Mouse (Mus musculus) CH12.LX (cell line): ENCODE measurements around the gene Inpp5a. TPM values are rescaled to one million over a fixed set of nuclear protein-coding genes. Genes with fewer than 3 reads are reported as not detected.

Experiments
- DNase-seq: peaks from one replicate; pipeline ENCODE4 v3.0.0-alpha.2; 2013; ENCODE audit errors: extremely low read depth
- H3K27ac ChIP-seq: 2 replicates; pipeline ENCODE4 v1.5.1; 2012; ENCODE audit warnings: low read depth, mild to moderate bottlenecking, control low read depth, moderate library complexity; ENCODE audit not compliant: insufficient read depth
- H3K27me3 ChIP-seq: replicated peaks from 2 replicates; pipeline ENCODE3; 2012; ENCODE audit warnings: inconsistent platforms
- H3K36me3 ChIP-seq, 2 experiments: replicated peaks in 1 of 2; 2 replicates each; pipeline versions ENCODE3 to v1.6.1; 2012; ENCODE audit warnings: inconsistent platforms in 1 of 2, low read length in 1 of 2, mild to moderate bottlenecking in 1 of 2, mixed read lengths in 1 of 2, moderate library complexity in 1 of 2; ENCODE audit not compliant: control insufficient read depth in 1 of 2, insufficient read depth in 1 of 2
- H3K4me1 ChIP-seq, 2 experiments: 2 replicates each; pipeline ENCODE4 v1.6.1; 2012; ENCODE audit warnings: inconsistent platforms in 1 of 2, moderate library complexity in 1 of 2; ENCODE audit not compliant: insufficient read depth in 2 of 2, control insufficient read depth in 1 of 2
- H3K4me2 ChIP-seq: 2 replicates; pipeline ENCODE4 v1.6.1; 2012; ENCODE audit warnings: low read depth, mild to moderate bottlenecking, control low read depth; ENCODE audit not compliant: poor library complexity, insufficient read depth, severe bottlenecking
- H3K4me3 ChIP-seq, 3 experiments: fragments of 150-350 bp in 1 of 3; sonication (generic) in 1 of 3; replicated peaks in 1 of 3; 2 replicates each; pipeline versions ENCODE3 to v1.5.1; 2011 to 2012; ENCODE audit warnings: low read depth in 2 of 3, low read length in 2 of 3, mild to moderate bottlenecking in 2 of 3, moderate library complexity in 2 of 3, control low read depth in 1 of 3, improper control_type of control experiment in 1 of 3, inconsistent platforms in 1 of 3, mixed read lengths in 1 of 3; ENCODE audit not compliant: poor library complexity in 1 of 3
- H3K79me2 ChIP-seq: replicated peaks from 2 replicates; pipeline ENCODE4 v1.6.1; 2012; ENCODE audit warnings: mild to moderate bottlenecking, moderate library complexity; ENCODE audit not compliant: control insufficient read depth, poor library complexity, insufficient read depth, severe bottlenecking; ENCODE audit errors: extremely low read depth
- H3K9ac ChIP-seq: 2 replicates; pipeline ENCODE4 v1.6.1; 2012; ENCODE audit warnings: low read depth, mild to moderate bottlenecking, control low read depth, moderate library complexity; ENCODE audit not compliant: insufficient read depth
- H3K9me3 ChIP-seq: replicated peaks from 2 replicates; pipeline ENCODE3; 2012; ENCODE audit warnings: low read length, inconsistent platforms, mixed read lengths
- BHLHE40 ChIP-seq: IDR thresholded peaks from 2 replicates; pipeline ENCODE4 v1.6.1; 2011; ENCODE audit warnings: mild to moderate bottlenecking, low read depth, low read length, improper control_type of control experiment
- CTCF ChIP-seq, 2 experiments: IDR thresholded peaks in 1 of 2; conservative IDR thresholded peaks in 1 of 2; 2 replicates each; pipeline ENCODE4 v1.5.1; 2011 to 2012; ENCODE audit warnings: low read depth in 2 of 2, low read length in 2 of 2, improper control_type of control experiment in 1 of 2, inconsistent platforms in 1 of 2, mild to moderate bottlenecking in 1 of 2, moderate library complexity in 1 of 2
- E2F4 ChIP-seq: IDR thresholded peaks from 2 replicates; pipeline ENCODE4 v1.6.1; 2011; ENCODE audit warnings: low read depth, low read length, improper control_type of control experiment; ENCODE audit not compliant: insufficient replicate concordance
- ELF1 ChIP-seq: IDR thresholded peaks from 2 replicates; pipeline ENCODE4 v1.6.1; 2014; ENCODE audit warnings: low read depth, mild to moderate bottlenecking, inconsistent platforms, low read length, improper control_type of control experiment
- GABPA ChIP-seq: IDR thresholded peaks from 2 replicates; pipeline ENCODE4 v1.6.1; 2012; ENCODE audit warnings: low read depth, low read length, improper control_type of control experiment, inconsistent platforms; ENCODE audit not compliant: insufficient replicate concordance
- IRF4 ChIP-seq: IDR thresholded peaks from 2 replicates; pipeline ENCODE4 v1.6.1; 2014; ENCODE audit warnings: low read depth, mild to moderate bottlenecking, inconsistent platforms, low read length, improper control_type of control experiment
- JUN ChIP-seq: IDR thresholded peaks from 2 replicates; pipeline ENCODE4 v1.6.1; 2011; ENCODE audit warnings: low read depth, mild to moderate bottlenecking, low read length, improper control_type of control experiment, moderate library complexity; ENCODE audit not compliant: insufficient read depth
- MAFK ChIP-seq: IDR thresholded peaks from 2 replicates; pipeline ENCODE4 v1.6.1; 2011; ENCODE audit warnings: low read length, improper control_type of control experiment; ENCODE audit not compliant: insufficient replicate concordance
- MAX ChIP-seq: IDR thresholded peaks from 2 replicates; pipeline ENCODE4 v1.6.1; 2011; ENCODE audit warnings: low read length, improper control_type of control experiment
- MAZ ChIP-seq: IDR thresholded peaks from 2 replicates; pipeline ENCODE4 v1.6.1; 2012; ENCODE audit warnings: low read depth, mild to moderate bottlenecking, inconsistent platforms, low read length, improper control_type of control experiment, moderate library complexity
- MXI1 ChIP-seq: IDR thresholded peaks from 2 replicates; pipeline ENCODE4 v1.6.1; 2011; ENCODE audit warnings: mild to moderate bottlenecking, low read depth, low read length, improper control_type of control experiment
- MYC ChIP-seq: IDR thresholded peaks from 2 replicates; pipeline ENCODE4 v1.6.1; 2011; ENCODE audit warnings: low read depth, mild to moderate bottlenecking, improper control_type of control experiment, low read length
- NRF1 ChIP-seq: IDR thresholded peaks from 2 replicates; pipeline ENCODE4 v1.6.1; 2014; ENCODE audit warnings: low read depth, mild to moderate bottlenecking, inconsistent platforms, low read length, improper control_type of control experiment, moderate library complexity
- RAD21 ChIP-seq: IDR thresholded peaks from 2 replicates; pipeline ENCODE4 v1.6.1; 2011; ENCODE audit warnings: low read depth, mild to moderate bottlenecking, low read length, improper control_type of control experiment, moderate library complexity
- RCOR1 ChIP-seq: conservative IDR thresholded peaks from 2 replicates; pipeline ENCODE4 v1.6.1; 2012; ENCODE audit warnings: low read depth, mild to moderate bottlenecking, inconsistent platforms, low read length, improper control_type of control experiment
- SIN3A ChIP-seq: IDR thresholded peaks from 2 replicates; pipeline ENCODE4 v1.6.1; 2012; ENCODE audit warnings: low read length, improper control_type of control experiment, inconsistent platforms
- SMC3 ChIP-seq: IDR thresholded peaks from 2 replicates; pipeline ENCODE4 v1.6.1; 2011; ENCODE audit warnings: low read depth, low read length, improper control_type of control experiment
- TBP ChIP-seq: conservative IDR thresholded peaks from 2 replicates; pipeline ENCODE4 v1.6.1; 2011; ENCODE audit warnings: low read depth, low read length, improper control_type of control experiment
- UBTF ChIP-seq: IDR thresholded peaks from 2 replicates; pipeline ENCODE4 v1.6.1; 2012; ENCODE audit warnings: low read depth, mild to moderate bottlenecking, inconsistent platforms, low read length, improper control_type of control experiment, moderate library complexity
- USF2 ChIP-seq: conservative IDR thresholded peaks from 2 replicates; pipeline ENCODE4 v1.6.1; 2011; ENCODE audit warnings: low read depth, low read length, improper control_type of control experiment
- ZMIZ1 ChIP-seq: IDR thresholded peaks from 2 replicates; pipeline ENCODE4 v1.6.1; 2012; ENCODE audit warnings: low read depth, mild to moderate bottlenecking, inconsistent platforms, low read length, improper control_type of control experiment
- ZNF384 ChIP-seq: IDR thresholded peaks from 2 replicates; pipeline ENCODE4 v1.6.1; 2012; ENCODE audit warnings: low read depth, low read length, improper control_type of control experiment, inconsistent platforms
- dilution Hi-C: fragments of 300-500 bp; cut with MboI; formaldehyde crosslinking; loops from 2 replicates; pipeline ENCODE4 v1.14.3; 2020; ENCODE audit warnings: low sequenced_read_pairs; ENCODE audit not compliant: extremely low pct_unique_long_range_greater_than_20kb, extremely low pct_ligation_motif_present
- in situ Hi-C: fragments of 300-500 bp; cut with MboI; formaldehyde crosslinking; loops from 3 replicates; pipeline ENCODE4 v1.14.3; 2019; ENCODE audit warnings: low sequenced_read_pairs, low pct_ligation_motif_present, low pct_unique_long_range_greater_than_20kb, mixed read lengths
- polyA plus RNA-seq: library from polyadenylated mRNA; unstranded; fragments of >175 nt; gene quantifications from 2 replicates; pipeline ENCODE4 v1.2.1, GENCODE M21; 2012; ENCODE audit warnings: low read depth; ENCODE audit not compliant: insufficient read length
- total RNA-seq, 2 experiments: library from RNA; depleted of rRNA; stranded (reverse); fragments of 300-350 nt in 1 of 2; fragments of >200 nt in 1 of 2; gene quantifications; 2 replicates each; pipeline ENCODE4 v1.2.3; 2012 to 2014

Inpp5a gene
- total and polyA plus RNA-seq, 3 experiments, result 1.7 to 5.4 (median 3.0) TPM

DNA sequence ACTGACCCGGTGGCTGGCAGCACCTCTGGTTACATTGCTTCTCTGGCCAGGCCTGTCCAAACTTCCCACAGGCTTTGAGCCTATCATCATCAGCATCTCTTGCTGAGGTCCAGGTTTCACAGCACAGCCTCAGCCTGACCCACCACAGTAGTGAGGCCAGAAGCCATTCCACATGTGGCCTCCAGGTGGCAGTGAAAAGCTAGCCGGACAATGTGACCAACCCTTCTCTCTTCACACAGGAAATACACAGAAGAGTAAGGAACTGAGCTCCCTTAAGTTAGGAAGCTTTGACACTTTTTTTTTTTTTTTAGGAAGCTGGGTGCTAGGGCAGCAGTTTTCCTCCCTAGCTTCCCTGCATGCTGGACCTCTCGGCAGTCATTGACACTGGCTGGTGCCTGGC lies 201.4 kb downstream of the Inpp5a start:
- H3K27me3 ChIP-seq, result peaks cover 13% of the 10 kb centered on the region
- TF ChIP-seq MAX (0 out of 2 replicates have a peak, but pooled peaks have one; percentile 29), RCOR1 (no peak), MYC (peak; percentile 36; the same call in 1 of the 2 replicates), NRF1 (no peak), IRF4 (no peak), BHLHE40 (no peak), MAFK (no peak), ZNF384 (no peak), RAD21 (peak; percentile 61), UBTF (no peak), JUN (no peak), CTCF (conservative IDR thresholded peaks at IDR 0.05 in 1 of 2, IDR thresholded peaks at IDR 0.05 in 1 of 2; ENCODE audit: low read depth in 2 of 2, low read length in 2 of 2) (peak; percentile 73 to 81), ZMIZ1 (no peak), MAZ (no peak), SIN3A (no peak), SMC3 (peak; percentile 66)
- H3K9ac ChIP-seq, result no peak overlapping the region
- no peak overlapping the region for H3K4me2 ChIP-seq
- no peaks in the 10 kb centered on the region for H3K79me2 ChIP-seq
- no peak overlapping the region for H3K4me3 ChIP-seq
- no peaks in the 10 kb centered on the region for H3K36me3 ChIP-seq
- no peak overlapping the region for H3K27ac ChIP-seq
- no peaks in the 10 kb centered on the region for H3K9me3 ChIP-seq
- peaks cover 0 to 18% of the 10 kb centered on the region in 2 experiments; a peak in 2 of 4 replicates for H3K4me1 ChIP-seq
- peak; percentile 37 for DNase-seq
- dilution Hi-C loops (no loop called here), in situ Hi-C loops (no loop called here)

DNA sequence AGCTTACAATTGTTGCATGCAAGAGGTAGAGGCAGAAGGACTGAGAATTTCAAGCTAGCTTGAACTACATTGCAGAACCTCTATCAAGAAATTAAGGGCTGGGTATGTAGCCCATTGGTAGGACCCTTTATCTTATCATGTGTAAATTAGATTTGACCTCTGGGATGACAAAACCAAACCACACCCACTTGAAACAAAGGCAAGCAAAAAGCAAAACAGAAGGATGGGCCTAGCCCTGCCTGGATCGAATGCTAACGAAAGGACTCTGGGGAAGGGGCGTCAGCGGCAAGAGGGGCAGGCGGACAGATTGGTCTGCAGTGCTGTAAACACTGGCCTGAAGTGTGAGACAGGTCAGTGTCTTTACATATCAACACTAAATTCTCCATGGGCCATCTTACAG lies 202.4 kb downstream of the Inpp5a start:
- Histone ChIP-seq H3K27ac (no peak overlapping the region), H3K9ac (no peak overlapping the region), H3K9me3 (no peaks in the 10 kb centered on the region), H3K4me2 (no peak overlapping the region), H3K4me3 (no peak overlapping the region), H3K79me2 (no peaks in the 10 kb centered on the region), H3K27me3 (peaks cover 21% of the 10 kb centered on the region)
- dilution Hi-C loops, result no loop called here
- TF ChIP-seq USF2 (no peak), E2F4 (no peak), CTCF (conservative IDR thresholded peaks at IDR 0.05 in 1 of 2, IDR thresholded peaks at IDR 0.05 in 1 of 2; ENCODE audit: low read depth in 2 of 2, low read length in 2 of 2) (no peak), ELF1 (no peak), BHLHE40 (no peak), UBTF (no peak), MXI1 (no peak), ZNF384 (no peak), GABPA (no peak), TBP (no peak)
- TF ChIP-seq, all 38 proteins: peak for 0
- in situ Hi-C loops, result no loop called here
- Histone ChIP-seq H3K36me3 (no peaks in the 10 kb centered on the region), H3K4me1 (peaks cover 0 to 23% of the 10 kb centered on the region in 2 experiments; a peak in 2 of 4 replicates)
- no peak for DNase-seq
